Mouse (Mus musculus): ENCODE data around the gene Egfl6.
A peak's percentile ranks its signal among the peaks of the same experiment; 100 is the strongest.

The Egfl6 gene

GRCm38 (mm10) chrX:166584947-166585824 is at the start of gene Egfl6:
Egfl6 (minus strand) TSS chrX:166585720.
- DNase-seq (ENCODE audit: low read depth, low spot score): no peak

- no peak for DNase-seq (ENCODE audit: low read depth, low spot score)
Measured at GRCm38 (mm10) chrX:166626866-166627570, 41.5 kb upstream of the Egfl6 start.

GRCm38 (mm10) chrX:166626174-166626573 is 40.7 kb upstream of the Egfl6 start:
- no peak for DNase-seq (ENCODE audit: low read depth, low spot score)

DNA sequence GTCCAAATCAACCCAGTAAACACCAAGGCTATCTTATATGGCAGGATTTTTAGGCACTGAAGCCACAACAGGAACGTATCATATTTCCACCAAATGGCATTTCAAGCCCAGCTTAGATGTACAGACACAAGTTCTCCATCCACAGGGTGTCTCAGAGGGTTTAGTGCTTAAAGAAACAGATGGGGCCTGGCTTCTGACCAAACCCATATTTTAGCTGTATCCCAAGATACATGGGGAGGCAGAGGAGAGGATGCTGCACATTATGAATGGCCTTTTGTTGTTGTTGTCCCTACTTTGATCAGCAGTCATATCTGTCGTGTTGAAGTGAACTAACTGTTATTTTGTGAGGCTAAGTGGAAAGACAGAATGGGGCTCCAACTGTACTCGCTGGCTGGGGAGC is 37.7 kb upstream of the Egfl6 start:
- no peak for DNase-seq (ENCODE audit: low read depth, low spot score)

GRCm38 (mm10) chrX:166621560-166622301 is 36.2 kb upstream of the Egfl6 start:
- DNase-seq (ENCODE audit: low read depth, low spot score): peak; percentile 0

DNA sequence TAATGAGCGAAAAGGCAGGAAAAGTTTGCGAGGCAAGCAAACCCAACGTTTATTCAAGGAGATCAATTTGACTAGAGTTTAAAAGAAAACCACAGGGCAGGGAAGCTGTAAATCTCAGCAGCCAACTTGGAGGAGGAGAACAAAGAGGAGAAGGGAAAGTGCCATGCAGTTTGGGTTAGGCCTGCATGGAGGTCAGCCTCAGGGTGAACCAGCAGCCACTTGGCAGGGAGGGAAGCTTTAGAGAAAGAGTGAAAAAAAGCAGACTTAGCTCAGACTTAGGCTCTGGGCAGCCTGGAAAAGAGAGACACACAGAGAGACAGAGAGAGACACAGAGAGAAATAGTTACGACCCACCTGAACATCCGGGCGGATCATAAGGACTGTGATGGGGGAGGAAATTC is 35.4 kb upstream of the Egfl6 start:
- DNase-seq (ENCODE audit: low read depth, low spot score): no peak

GRCm38 (mm10) chrX:166619084-166619483 is 33.6 kb upstream of the Egfl6 start:
- DNase-seq (ENCODE audit: low read depth, low spot score): no peak

GRCm38 (mm10) chrX:166615191-166615590 is 29.7 kb upstream of the Egfl6 start:
- no peak for DNase-seq (ENCODE audit: low read depth, low spot score)

GRCm38 (mm10) chrX:166576111-166576510 is 9.4 kb downstream of the Egfl6 start:
- no peak for DNase-seq (ENCODE audit: low read depth, low spot score)

- no peak for DNase-seq (ENCODE audit: low read depth, low spot score)
Measured at GRCm38 (mm10) chrX:166565983-166566382, 19.5 kb downstream of the Egfl6 start.

DNA sequence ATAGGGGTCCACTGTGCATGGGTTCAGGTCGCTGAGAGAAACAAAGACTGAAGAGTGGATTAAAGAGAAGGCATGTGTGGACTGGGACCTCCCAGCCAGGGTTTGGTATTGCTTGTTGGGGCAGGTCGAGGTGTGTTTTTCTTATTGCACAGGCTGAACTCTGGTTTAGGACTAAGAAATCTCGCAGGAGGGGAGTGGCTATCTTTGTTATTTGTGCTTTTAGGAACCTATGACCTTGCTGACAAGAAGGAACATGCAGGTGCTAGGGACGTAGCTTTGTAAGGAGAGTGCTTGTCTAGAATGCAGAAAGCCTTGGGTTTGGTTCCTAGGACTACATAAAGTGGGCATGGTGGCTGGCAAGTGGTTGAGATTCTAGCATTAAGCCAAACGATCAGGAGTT is 20.1 kb downstream of the Egfl6 start:
- no peak for DNase-seq (ENCODE audit: low read depth, low spot score)

DNA sequence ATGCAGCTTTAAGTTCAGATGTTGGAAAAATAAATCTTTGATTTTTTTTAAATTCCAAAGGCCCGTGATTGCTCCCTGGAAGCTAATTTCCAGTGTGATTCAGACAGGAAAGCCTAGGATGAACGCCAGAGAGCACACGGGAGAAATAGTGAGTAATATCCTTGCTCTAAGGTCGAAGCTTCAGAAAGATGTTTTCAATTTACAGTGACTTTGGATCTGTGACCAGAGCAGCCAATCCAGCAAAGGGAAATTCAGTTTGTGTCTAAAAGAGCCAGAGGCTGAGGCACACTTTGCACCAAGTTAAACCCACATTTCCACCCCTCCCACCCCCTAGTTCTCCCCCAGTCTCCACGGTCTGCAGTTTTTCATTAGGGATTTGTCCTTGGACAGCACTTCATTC is 20.6 kb downstream of the Egfl6 start:
- DNase-seq (ENCODE audit: low read depth, low spot score): no peak

DNA sequence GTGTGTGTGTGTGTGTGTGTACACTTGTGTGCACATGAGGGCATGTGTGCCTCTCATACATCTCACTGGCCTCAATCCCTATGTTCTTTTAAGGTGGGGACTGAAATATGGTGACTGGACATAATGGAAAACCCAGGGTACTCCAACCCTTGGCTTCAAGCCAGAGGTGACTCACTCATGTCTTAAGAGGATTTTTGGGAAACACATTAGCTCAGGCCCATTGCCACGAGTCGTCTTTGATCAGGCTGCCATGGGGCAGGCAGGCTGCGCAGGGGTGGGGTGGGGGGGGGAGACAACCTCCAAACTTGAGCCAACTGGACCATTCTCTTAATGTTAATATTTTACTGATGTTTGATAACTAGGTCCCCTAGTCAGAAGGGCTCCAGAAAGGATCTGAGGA is 26.2 kb downstream of the Egfl6 start:
- no peak for DNase-seq (ENCODE audit: low read depth, low spot score)

GRCm38 (mm10) chrX:166552355-166552754 is 33.2 kb downstream of the Egfl6 start:
- no peak for DNase-seq (ENCODE audit: low read depth, low spot score)

GRCm38 (mm10) chrX:166546495-166546894 is 39.0 kb downstream of the Egfl6 start:
- DNase-seq (ENCODE audit: low read depth, low spot score): no peak

- no peak for DNase-seq (ENCODE audit: low read depth, low spot score)
Measured at GRCm38 (mm10) chrX:166535138-166535537, 50.4 kb downstream of the Egfl6 start.

DNA sequence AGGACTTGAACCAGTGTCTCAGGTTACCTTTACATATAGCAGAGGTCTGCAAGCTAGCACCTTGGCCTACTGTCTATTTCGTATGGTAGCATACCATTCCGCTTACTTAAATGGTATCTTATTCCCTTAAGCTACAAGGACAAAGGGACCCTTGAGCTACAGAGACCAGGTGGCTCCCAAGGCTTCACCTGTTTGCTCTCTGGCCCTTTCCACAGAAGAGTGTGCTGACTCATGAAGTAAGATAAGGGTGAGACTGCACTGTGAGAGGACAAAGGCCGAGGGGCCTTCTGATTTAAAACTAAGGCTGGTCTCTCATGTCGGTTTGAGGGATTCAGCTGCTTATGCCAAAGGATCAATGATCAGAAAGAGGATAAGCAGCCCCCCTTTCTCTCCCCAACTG is 52.1 kb downstream of the Egfl6 start:
- no peak for DNase-seq (ENCODE audit: low read depth, low spot score)

- DNase-seq (ENCODE audit: low read depth, low spot score): no peak
Measured at GRCm38 (mm10) chrX:166531671-166532070, 53.8 kb downstream of the Egfl6 start.

- no peak for DNase-seq (ENCODE audit: low read depth, low spot score)
Measured at GRCm38 (mm10) chrX:166528126-166528525, 57.4 kb downstream of the Egfl6 start.

- DNase-seq (ENCODE audit: low read depth, low spot score): no peak
Measured at GRCm38 (mm10) chrX:166525637-166526315, 59.7 kb downstream of the Egfl6 start.

- no peak for DNase-seq (ENCODE audit: low read depth, low spot score)
Measured at GRCm38 (mm10) chrX:166520782-166521181, 64.7 kb downstream of the Egfl6 start.

GRCm38 (mm10) chrX:166518345-166518744 is 67.2 kb downstream of the Egfl6 start, which contains the start of gene Tceanc:
Tceanc (minus strand) TSS chrX:166518567.
- no peak for DNase-seq (ENCODE audit: low read depth, low spot score)

All from retina, postnatal 7 days (tissue).